Mouse (Mus musculus) frontal cortex, adult 2 months (tissue): Measurements from ENCODE around the gene Oxgr1. TPM values are rescaled to one million over a fixed set of nuclear protein-coding genes. Genes with fewer than 3 reads are reported as not detected.

ENCODE experiments used
- DNase-seq, 2 experiments: peaks; one replicate each; pipeline ENCODE4 v3.0.0; 2022; ENCODE audit warnings: low spot score in 1 of 2; ENCODE audit errors: extremely low spot score in 1 of 2
- polyA plus RNA-seq: library from polyadenylated mRNA; depleted of rRNA; stranded (reverse); fragments of >200 nt; gene quantifications from 2 replicates; pipeline ENCODE4 v1.2.3, GENCODE M21; 2012; rRNA removed

The Oxgr1 gene
- polyA plus RNA-seq, 1 experiment: 0.20 TPM

DNA sequence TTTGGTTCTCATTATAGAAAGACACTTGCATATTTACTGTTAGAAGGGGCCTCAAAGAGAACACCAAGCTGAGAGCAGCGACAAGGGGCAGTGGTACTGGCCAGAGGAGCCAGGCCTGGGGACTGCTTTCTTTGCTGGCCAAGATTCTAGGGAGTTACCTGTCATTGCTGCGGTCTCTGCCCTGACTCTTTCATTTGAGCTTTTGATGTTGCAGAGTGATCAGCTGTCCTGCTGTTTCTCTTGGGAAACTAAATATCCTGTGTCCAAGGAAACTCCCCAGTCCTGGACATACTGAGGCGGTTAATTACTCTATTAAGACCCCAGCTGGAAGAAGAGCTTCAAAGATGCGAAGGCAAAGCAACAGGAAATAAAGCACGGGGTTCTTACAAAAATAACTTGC is 60.9 kb downstream of the Oxgr1 start:
- DNase-seq: no peak

DNA sequence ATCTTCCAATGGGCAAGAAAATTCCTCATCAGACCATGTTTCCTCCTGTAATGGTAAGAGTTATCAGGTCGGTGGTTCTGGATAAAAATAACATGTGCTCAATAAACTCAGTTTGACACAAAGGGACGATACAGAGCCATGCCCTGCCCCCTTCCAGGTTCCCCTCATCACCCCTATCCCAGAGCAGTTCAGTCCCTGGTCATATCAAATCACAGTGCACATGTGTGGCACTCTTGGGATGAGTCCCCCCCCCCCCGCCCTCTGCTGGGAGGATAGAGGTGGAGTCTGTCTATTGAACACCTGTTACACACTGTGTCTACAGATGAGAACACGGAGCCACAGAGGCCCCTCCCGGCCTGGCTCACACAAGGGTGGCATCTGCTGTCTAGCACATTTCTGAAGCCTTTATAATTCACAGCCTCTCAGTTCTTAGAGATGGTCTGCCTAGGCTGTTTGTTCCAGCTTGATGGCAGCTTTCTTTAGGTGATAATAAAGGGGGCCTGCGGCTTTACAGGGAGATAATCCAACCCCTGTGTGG is 61.5 kb downstream of the Oxgr1 start:
- DNase-seq: no peak

Other genes with a start within 250 kb of the Oxgr1 start
- 108 and 118 TPM in 2 replicates for gene Mbnl2, start 233.2 kb upstream of the Oxgr1 start, polyA plus RNA-seq